ENCODE assay signal across 8 mouse cellular contexts in the genomic region with DNA sequence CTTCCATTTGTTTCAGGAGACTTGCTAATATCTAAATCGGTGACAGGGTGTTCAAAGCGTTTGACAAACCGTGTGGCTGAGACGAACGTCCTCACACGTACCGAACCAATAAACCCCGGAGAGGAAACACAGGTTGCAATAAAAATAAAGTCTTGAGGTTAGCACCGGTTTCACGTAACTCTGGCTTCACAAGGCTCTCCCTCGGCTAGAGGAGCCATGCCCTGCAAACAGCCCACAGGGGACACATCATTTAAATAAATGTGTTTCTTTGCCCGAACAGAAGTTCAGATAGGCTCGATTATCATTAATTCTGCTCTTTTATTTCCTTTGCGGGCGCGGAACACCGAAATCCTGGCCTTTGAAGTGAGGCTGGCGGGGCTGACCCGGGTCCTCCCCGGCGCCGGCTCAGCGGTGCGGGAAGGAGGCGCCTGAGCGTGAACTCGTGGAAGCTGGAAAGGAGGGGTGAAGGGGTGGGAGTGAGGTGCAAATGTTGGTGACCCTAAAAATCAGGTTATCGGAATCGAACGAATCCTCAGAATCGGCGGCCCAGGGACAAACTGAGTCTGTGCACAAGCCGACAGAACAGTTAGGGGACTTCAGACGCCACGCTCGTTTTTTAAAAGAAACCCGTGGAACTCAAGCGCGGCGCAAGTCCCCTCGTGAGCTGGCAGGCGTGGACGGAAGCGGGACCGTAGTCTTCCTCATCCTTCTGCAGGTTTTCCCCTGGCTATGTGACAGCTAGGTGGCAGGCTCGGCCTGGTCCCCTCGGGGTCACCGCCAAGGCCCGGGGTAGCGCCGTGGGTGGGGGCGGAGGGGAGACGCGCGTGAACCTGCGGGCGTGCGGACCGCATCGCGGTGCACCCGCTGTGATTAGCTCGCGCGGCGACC. TPM values are rescaled to one million over a fixed set of nuclear protein-coding genes. Genes with fewer than 3 reads are reported as not detected.
A peak's percentile ranks its signal among the peaks of the same experiment; 100 is the strongest.
DNase-seq lines count a peak whose midpoint lies in the region; ATAC-seq and TF ChIP-seq lines count a peak whose summit lies in the region.

No protein-coding gene starts in this region.

- DNase-seq in layer of hippocampus, postnatal 14 days (ENCODE audit: low spot score in 2 of 2): peak; percentile 24 to 59
- DNase-seq in layer of hippocampus, adult 11-12 months (ENCODE audit: low spot score): no peak
- peak; percentile 54 for DNase-seq in Muller cell, postnatal 12 days (ENCODE audit: inconsistent ontology term)
- peak; percentile 74 for DNase-seq in hindbrain, embryonic 11.5 days (ENCODE audit: low spot score)

- H3K27me3 ChIP-seq in hindbrain, embryonic 11.5 days (ENCODE audit: control insufficient read depth, insufficient read depth, low read length): peaks cover 36% of the 10 kb centered on the region
- H3K27me3 ChIP-seq in limb, embryonic 15.5 days: peaks cover 81% of the 10 kb centered on the region
- peaks cover 66% of the 10 kb centered on the region for H3K27me3 ChIP-seq in neural tube, embryonic 12.5 days (replicated peaks)

- no peaks in the 10 kb centered on the region for H3K4me1 ChIP-seq in embryonic fibroblast, embryonic 13.5 days (ENCODE audit: control insufficient read depth, insufficient read depth, low read length)
- H3K4me1 ChIP-seq in hindbrain, embryonic 11.5 days (replicated peaks; ENCODE audit: control insufficient read depth, insufficient read depth, low read length): 0 out of 2 replicates have a peak, but pooled peaks cover 2% of the 10 kb centered on the region
- H3K4me1 ChIP-seq in limb, embryonic 15.5 days: peaks cover 27% of the 10 kb centered on the region
- H3K4me1 ChIP-seq in neural tube, embryonic 12.5 days: peaks cover 21% of the 10 kb centered on the region

- H3K9me3 ChIP-seq in hindbrain, embryonic 11.5 days (ENCODE audit: control insufficient read depth, low read length): no peaks in the 10 kb centered on the region
- no peaks in the 10 kb centered on the region for H3K9me3 ChIP-seq in limb, embryonic 15.5 days
- H3K9me3 ChIP-seq in neural tube, embryonic 12.5 days: no peaks in the 10 kb centered on the region

- TF ChIP-seq CTCF in embryonic fibroblast, embryonic 13.5 days (IDR thresholded peaks at IDR 0.05; ENCODE audit: borderline replicate concordance, insufficient read depth, low read length): no peak

- WGBS in hindbrain, embryonic 11.5 days: under 1% methylated on average over 65 of the region's 66 CpGs
- 1% methylated on average over 62 of the region's 66 CpGs for WGBS in limb, embryonic 15.5 days
- under 1% methylated on average over 66 of the region's 66 CpGs for WGBS in neural tube, embryonic 12.5 days

- no peaks in the 10 kb centered on the region for H3K36me3 ChIP-seq in hindbrain, embryonic 11.5 days (ENCODE audit: control insufficient read depth, insufficient read depth, low read length)
- no peaks in the 10 kb centered on the region for H3K36me3 ChIP-seq in limb, embryonic 15.5 days
- H3K36me3 ChIP-seq in neural tube, embryonic 12.5 days: no peaks in the 10 kb centered on the region

- H3K4me2 ChIP-seq in hindbrain, embryonic 11.5 days (replicated peaks; ENCODE audit: low read depth, low read length): peak overlapping the region; percentile 88
- peak overlapping the region; percentile 93 for H3K4me2 ChIP-seq in limb, embryonic 15.5 days
- H3K4me2 ChIP-seq in neural tube, embryonic 12.5 days (replicated peaks): peak overlapping the region; percentile 96

- peak overlapping the region; percentile 37 for H3K4me3 ChIP-seq in embryonic fibroblast, embryonic 13.5 days (ENCODE audit: insufficient read depth, low read length)
- peak overlapping the region; percentile 54 for H3K4me3 ChIP-seq in hindbrain, embryonic 11.5 days (ENCODE audit: low read depth, low read length)
- H3K4me3 ChIP-seq in limb, embryonic 15.5 days: peak overlapping the region; percentile 52
- peak overlapping the region; percentile 54 for H3K4me3 ChIP-seq in neural tube, embryonic 12.5 days

- ATAC-seq in hindbrain, embryonic 11.5 days (ENCODE audit: low FRiP score): peak; percentile 65
- ATAC-seq in limb, embryonic 15.5 days (ENCODE audit: insufficient number of reproducible peaks, low FRiP score, low TSS enrichment, low read depth): no peak
- peak; percentile 48; the same call in 1 of the 2 replicates for ATAC-seq in neural tube, embryonic 12.5 days (ENCODE audit: low FRiP score, low read depth)
- ATAC-seq in frontal cortex, adult (ENCODE audit: low TSS enrichment): no peak

- H3K27ac ChIP-seq in embryonic fibroblast, embryonic 13.5 days (ENCODE audit: insufficient read depth, low read length): no peak overlapping the region
- no peak overlapping the region for H3K27ac ChIP-seq in hindbrain, embryonic 11.5 days (ENCODE audit: low read depth, low read length)
- H3K27ac ChIP-seq in limb, embryonic 15.5 days: no peak overlapping the region
- H3K27ac ChIP-seq in neural tube, embryonic 12.5 days: no peak overlapping the region

- peak overlapping the region; percentile 50 for H3K9ac ChIP-seq in hindbrain, embryonic 11.5 days (ENCODE audit: low read depth, low read length)
- peak overlapping the region; percentile 26; the same call in 1 of the 2 replicates for H3K9ac ChIP-seq in limb, embryonic 15.5 days
- H3K9ac ChIP-seq in neural tube, embryonic 12.5 days: peak overlapping the region; percentile 56; the same call in 1 of the 2 replicates

- TF ChIP-seq POLR2A in embryonic fibroblast, embryonic 13.5 days (IDR thresholded peaks at IDR 0.05; ENCODE audit: low read depth, low read length): no peak

RNA-seq across cellular contexts. Expression of gene Shisa3, which starts 0.5 kb away (rescaled TPM):
- under 1 TPM; 0.21 to 0.23 TPM for total RNA-seq in layer of hippocampus, postnatal 14 days (2021)
- 0.23 TPM in 1 of 2 replicates, not detected in the other for polyA plus RNA-seq in embryonic fibroblast, embryonic 13.5 days (2011; ENCODE audit: insufficient read length, low read depth, missing spikeins)
- 3.3 and 5.1 TPM in 2 replicates for polyA plus RNA-seq in hindbrain, embryonic 11.5 days (2014; fragmentation: Nextera tagmentation; extraction: Ambion mirVana)
- 2.8 and 4.1 TPM in 2 replicates for polyA plus RNA-seq in limb, embryonic 15.5 days (2015; fragmentation: Nextera tagmentation; extraction: Ambion mirVana)
- 5.3 and 5.5 TPM in 2 replicates for polyA plus RNA-seq in neural tube, embryonic 12.5 days (2016; fragmentation: Nextera tagmentation; extraction: Ambion mirVana)

Comparison
In these comparisons a context has a peak if more than half of its experiments do, and no peak if none do; other contexts are left out.
1. ATAC-seq: peak in hindbrain, embryonic 11.5 days (single experiment) and neural tube, embryonic 12.5 days (single experiment); none in limb, embryonic 15.5 days (single experiment) and frontal cortex, adult (single experiment).
2. Peak in every context shown above with its lines, with median percentiles within 50 percentile points of each other: H3K4me3 ChIP-seq, H3K4me2 ChIP-seq and H3K9ac ChIP-seq.